Mouse (Mus musculus) thymus, postnatal 36 days (tissue): ENCODE results near the gene Ebf4.
"Not testable (repeated sequence)": the region's sequence is repeated elsewhere in the genome, so short reads cannot be mapped to it uniquely, and the experiment has no call there.

Source experiments
- DNase-seq, 2 experiments: peaks; one replicate each; pipeline ENCODE4 v3.0.0; 2022; ENCODE audit warnings: mixed read lengths in 2 of 2

Gene Ebf4

GRCm38 (mm10) chr2:130296134-130296745 lies 1.3 kb downstream of the Ebf4 start:
- no peak for DNase-seq

GRCm38 (mm10) chr2:130297580-130297979 lies 2.6 kb downstream of the Ebf4 start:
- no peak for DNase-seq

GRCm38 (mm10) chr2:130303014-130303413 lies 8.0 kb downstream of the Ebf4 start:
- DNase-seq, result no peak

GRCm38 (mm10) chr2:130327057-130327456 lies 32.1 kb downstream of the Ebf4 start:
- no peak for DNase-seq

- no peak for DNase-seq
Observed at GRCm38 (mm10) chr2:130329502-130329901, 34.5 kb downstream of the Ebf4 start.

GRCm38 (mm10) chr2:130335112-130335511 lies 40.1 kb downstream of the Ebf4 start:
- DNase-seq, result no peak

GRCm38 (mm10) chr2:130340464-130341219 lies 45.7 kb downstream of the Ebf4 start:
- DNase-seq, result no peak

GRCm38 (mm10) chr2:130341220-130341580 lies 46.2 kb downstream of the Ebf4 start:
- DNase-seq, result no peak

GRCm38 (mm10) chr2:130350376-130350775 lies 55.4 kb downstream of the Ebf4 start:
- DNase-seq, result no peak

- no peak for DNase-seq
Observed at GRCm38 (mm10) chr2:130351758-130352339, 56.9 kb downstream of the Ebf4 start.

GRCm38 (mm10) chr2:130353411-130353810 lies 58.4 kb downstream of the Ebf4 start:
- DNase-seq, result no peak

GRCm38 (mm10) chr2:130353889-130354288 lies 58.9 kb downstream of the Ebf4 start:
- no peak for DNase-seq

- DNase-seq, result no peak
Observed at GRCm38 (mm10) chr2:130357551-130357950, 62.6 kb downstream of the Ebf4 start.

GRCm38 (mm10) chr2:130358852-130359251 lies 63.9 kb downstream of the Ebf4 start:
- DNase-seq, result no peak

GRCm38 (mm10) chr2:130362511-130363026 lies 67.6 kb downstream of the Ebf4 start:
- DNase-seq, result peak; percentile 28 to 35

GRCm38 (mm10) chr2:130365211-130366094 lies 70.5 kb downstream of the Ebf4 start:
- peak; percentile 18 to 44 for DNase-seq

- no peak for DNase-seq
Observed at GRCm38 (mm10) chr2:130367386-130367785, 72.4 kb downstream of the Ebf4 start.

GRCm38 (mm10) chr2:130373026-130373425 lies 78.1 kb downstream of the Ebf4 start:
- DNase-seq, result not testable (repeated sequence)

GRCm38 (mm10) chr2:130374951-130375350 lies 80.0 kb downstream of the Ebf4 start:
- no peak for DNase-seq

- no peak for DNase-seq
Observed at GRCm38 (mm10) chr2:130383205-130383604, 88.2 kb downstream of the Ebf4 start.

- peak in 1 of 2 experiments; percentile 53 for DNase-seq
Observed at GRCm38 (mm10) chr2:130383895-130384294, 88.9 kb downstream of the Ebf4 start.

- DNase-seq, result no peak
Observed at GRCm38 (mm10) chr2:130386212-130386611, 91.2 kb downstream of the Ebf4 start.

- DNase-seq, result no peak
Observed at GRCm38 (mm10) chr2:130388796-130389195, 93.8 kb downstream of the Ebf4 start.
